Mouse (Mus musculus) layer of hippocampus, postnatal 10 days (tissue): ENCODE results near the gene Il21r. TPM values are rescaled to one million over a fixed set of nuclear protein-coding genes. Genes with fewer than 3 reads are reported as not detected.

Experiments
- DNase-seq, 2 experiments: peaks; one replicate each; pipeline ENCODE4 v3.0.0; 2021; ENCODE audit warnings: low spot score in 2 of 2
- total RNA-seq, 2 experiments: library from RNA; stranded (reverse); gene quantifications; 2 replicates each; pipeline ENCODE4 v1.2.3; 2021

Il21r gene
- total RNA-seq, 2 experiments from 2014 or later = 0.60 to 1.1 TPM

DNA sequence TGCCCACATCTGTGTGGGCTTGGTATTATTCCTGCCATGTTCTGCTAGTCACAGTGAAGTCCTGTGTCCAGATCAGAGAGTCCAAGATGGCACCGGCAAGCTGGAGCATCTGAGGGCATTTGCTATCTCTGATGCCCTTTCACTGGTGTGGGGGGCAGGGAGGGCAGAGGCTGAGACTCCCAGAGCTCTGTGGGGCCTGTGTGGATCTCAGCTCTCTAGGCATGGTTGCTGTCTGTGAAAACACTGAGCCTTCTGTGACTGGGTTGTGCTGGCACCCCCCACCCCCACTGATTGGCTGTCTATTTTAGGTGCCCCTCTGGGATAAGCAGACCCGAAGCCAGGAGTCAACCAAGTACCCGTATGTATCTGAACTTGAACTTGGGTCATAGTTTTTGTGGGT is 28.4 kb upstream of the Il21r start:
- DNase-seq = no peak

DNA sequence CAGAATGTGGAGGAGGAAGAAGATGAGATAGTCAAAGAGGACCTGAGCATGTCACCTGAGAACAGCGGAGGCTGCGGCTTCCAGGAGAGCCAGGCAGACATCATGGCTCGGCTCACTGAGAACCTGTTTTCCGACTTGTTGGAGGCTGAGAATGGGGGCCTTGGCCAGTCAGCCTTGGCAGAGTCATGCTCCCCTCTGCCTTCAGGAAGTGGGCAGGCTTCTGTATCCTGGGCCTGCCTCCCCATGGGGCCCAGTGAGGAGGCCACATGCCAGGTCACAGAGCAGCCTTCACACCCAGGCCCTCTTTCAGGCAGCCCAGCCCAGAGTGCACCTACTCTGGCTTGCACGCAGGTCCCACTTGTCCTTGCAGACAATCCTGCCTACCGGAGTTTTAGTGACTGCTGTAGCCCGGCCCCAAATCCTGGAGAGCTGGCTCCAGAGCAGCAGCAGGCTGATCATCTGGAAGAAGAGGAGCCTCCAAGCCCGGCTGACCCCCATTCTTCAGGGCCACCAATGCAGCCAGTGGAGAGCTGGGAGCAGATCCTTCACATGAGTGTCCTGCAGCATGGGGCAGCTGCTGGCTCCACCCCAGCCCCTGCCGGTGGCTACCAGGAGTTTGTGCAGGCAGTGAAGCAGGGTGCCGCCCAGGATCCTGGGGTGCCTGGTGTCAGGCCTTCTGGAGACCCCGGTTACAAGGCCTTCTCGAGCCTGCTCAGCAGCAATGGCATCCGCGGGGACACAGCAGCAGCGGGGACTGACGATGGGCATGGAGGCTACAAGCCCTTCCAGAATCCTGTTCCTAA is 27.3 kb upstream of the Il21r start:
- no peak for DNase-seq

DNA sequence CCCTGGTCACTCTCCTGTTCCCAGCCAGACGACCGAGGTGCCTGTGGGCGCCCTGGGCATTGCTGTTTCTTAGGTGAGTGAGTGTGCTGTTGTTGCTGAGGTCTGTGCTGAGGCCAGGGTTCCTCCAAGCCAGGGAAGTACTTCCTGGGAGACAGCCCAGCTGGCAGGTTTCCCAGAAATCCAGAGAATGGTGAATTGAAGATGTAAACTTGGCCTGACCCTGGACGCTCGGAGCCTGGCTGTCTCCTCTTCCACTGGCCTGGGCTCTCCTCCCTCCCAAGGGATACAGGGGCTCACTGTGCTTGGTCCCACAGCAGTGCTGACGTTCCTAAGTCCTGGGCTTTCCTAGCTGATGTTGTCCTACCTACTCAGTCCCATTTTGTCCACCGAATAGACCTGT is 26.2 kb upstream of the Il21r start:
- peak; percentile 53 to 60 for DNase-seq

DNA sequence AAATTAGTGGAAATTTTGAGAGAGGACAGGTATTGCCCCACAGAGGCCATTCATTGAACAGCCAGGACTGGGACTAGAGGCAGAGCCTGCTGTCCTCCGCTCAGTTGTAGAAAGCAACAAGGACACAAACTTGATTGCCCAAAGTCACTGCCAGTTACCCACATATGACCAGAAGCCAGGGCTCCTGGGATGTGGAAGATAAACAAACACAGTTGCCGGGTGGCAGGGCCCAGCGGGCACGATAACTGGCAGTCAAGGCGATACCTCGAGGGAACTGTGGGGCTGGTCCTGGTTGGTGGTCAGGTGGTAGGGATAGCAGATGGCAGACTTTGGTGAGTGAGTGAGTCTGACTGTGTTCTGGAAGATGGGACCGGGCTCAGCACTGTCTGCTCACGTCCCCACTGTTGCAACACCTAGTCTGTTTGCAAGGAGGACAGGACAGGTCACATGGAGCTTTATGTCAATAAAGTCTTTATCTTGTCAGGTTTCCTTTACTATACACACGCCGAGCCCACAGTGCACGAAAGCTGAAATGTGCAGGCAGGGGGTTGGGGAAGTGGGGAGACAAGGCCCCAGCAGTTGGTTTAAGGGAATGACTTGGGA is 25.6 kb upstream of the Il21r start:
- DNase-seq = no peak

DNA sequence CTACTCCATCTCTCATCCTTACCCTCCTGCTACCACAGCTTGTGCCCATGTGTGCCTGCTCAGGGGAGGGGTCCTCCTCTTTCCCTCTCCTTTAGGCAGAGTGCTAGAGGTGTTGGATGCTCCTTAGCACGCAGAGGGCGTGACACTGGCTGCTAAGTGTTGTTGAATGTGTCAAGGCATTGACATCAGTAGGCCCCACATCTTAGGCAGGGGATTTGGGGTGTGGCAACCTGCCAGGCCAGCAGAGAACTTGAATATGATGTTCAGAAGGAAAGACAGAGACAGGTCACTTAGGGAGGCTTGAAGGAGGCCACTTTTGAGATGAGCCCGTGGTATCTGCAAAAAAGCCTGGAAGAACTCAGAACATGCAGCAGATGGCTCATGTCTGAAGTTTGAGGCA is 25.1 kb upstream of the Il21r start:
- DNase-seq = no peak

DNA sequence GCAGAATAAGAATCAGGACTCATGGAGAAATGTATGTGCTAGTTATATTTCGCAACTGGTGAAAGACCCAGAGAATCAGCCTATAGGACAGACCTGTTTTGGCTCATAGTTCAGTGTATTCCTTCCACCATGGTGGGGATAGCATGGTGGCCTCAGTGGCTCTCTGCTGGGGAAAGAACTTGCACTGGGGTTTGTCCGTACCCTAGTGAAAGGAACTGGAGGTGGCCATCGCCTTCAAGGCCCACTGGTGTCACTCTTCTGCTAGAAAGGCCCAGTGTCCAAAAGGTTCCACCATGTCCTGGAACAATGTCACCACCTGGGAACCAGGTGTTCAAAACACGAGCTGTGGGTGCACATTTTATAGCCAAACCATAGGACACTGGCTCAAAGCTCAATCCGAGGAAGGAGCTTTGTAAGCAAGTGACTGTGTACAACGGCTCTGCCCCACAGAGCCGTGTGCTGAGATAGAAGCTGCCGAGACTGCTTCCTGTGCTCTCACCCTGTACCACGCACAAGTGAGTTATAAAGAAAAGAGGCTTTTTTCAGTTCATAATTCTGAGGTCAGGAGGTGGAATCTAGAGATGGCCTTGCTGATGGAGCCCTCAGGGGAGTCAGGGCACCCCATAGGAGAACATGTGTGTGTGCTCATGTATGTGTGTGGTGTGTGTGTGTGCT is 23.5 kb upstream of the Il21r start:
- DNase-seq = no peak

DNA sequence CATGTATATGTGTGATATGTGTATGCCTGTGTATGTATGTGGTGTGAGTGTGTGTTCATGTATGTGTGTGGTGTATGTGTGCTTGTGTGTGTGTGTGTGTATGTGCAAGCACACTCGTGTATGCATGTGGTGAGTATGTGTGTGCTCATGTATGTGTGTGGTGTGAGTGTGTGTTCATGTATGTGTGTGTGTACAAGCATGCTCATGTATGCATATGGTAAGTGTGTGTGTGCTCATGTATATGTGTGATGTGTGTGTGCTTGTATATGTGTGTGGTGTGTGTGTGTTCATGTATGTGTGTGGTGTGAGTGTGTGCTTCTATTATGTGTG is 23.0 kb upstream of the Il21r start:
- no peak for DNase-seq

DNA sequence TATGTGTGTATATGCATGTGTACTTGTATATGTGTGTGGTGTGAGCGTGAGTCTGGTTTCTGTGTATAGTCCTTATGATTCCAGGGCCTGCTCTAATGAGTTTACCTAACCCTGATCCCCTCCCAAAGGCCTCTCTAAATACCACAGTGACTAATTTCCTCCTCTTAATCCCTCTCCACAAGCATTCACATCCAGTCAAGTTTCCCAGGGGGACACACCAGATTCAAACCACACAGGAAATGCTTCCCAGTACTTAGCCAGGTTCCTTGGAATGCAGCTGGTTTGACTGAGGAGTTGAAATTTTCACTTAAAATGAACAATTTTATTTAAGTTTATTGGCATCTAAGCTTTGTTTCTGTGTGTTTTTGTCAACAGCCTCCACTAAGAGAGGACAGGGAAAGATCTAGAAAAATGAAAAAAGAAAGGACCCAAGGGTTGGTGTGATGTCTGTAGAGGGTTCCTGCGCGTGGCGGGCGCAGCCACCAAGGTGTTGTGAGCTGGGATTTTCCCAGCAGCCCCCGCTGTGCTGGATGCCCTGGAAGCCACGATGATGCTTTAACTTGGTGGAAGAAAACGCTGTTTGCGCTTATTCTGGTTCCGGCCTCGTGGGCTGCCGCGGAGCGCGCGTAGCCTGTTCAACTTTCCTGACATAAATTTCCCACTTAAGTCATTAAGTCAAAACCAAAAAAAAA is 22.5 kb upstream of the Il21r start:
- no peak for DNase-seq

DNA sequence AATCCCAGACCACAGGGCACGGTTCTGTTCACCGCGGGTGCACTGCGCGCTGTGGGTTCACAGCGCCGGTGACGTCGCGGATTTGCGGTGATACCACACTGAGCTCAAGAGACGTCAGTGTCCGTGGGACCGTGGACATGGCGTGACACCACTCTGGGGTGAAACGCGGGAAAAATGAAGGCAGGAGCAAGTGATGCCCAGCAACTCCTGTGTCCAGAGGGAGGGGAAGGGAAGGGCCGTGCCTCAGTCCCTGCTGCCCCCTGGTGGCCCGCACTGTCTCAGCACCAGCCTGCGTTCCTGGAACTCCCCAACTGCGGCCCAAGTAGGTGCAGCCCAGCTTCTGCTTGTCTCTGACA is 21.9 kb upstream of the Il21r start:
- DNase-seq = peak; percentile 92 to 94

DNA sequence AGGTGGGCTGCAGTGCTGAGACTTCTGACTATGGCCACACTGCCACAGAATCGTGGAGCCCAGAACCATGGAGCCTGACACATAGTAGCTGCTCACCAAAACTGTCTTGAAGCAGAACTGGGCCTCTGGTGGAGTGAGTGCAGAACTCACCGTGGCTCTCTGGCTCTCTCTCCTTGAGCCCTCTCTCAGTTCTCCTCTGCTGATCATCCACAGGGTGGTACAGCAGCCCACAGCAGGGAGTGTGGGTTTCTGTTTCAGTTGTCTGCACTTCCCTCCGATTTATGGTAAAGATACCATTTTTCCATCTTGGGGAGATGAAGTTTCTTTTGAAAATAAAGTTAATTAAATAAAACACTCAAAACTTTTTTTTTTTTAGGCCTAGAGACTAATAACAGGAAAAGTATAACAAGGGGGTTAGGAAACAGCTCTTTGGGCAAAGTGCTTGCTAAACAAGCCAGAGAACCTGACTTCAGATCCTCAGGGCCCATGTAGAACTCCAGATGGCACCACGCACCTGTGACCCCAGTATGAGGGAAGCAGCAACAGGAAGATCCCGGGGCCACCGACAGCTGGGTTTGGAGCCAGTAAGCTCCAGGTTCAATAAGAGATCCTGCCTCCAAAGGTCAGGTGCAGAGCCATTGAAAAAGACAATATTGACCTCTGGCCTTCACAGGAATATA is 19.8 kb upstream of the Il21r start:
- no peak for DNase-seq

DNA sequence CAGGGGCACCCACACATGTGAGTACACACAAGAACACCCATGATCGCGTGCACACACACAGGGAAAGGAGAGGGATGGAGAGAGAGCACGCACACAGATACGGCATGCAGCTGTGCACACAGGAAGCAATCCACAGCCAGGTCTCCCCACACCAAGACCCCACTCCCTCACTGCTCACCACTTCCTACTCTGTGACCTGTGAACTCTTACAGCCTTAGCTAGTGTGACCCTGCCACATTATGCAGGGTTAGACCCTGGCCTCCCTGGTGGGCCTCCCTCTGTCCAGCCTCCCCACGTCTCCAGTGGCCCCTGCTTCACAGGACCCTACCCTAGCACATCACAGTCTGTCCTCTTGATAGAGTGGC is 19.2 kb upstream of the Il21r start:
- no peak for DNase-seq

DNA sequence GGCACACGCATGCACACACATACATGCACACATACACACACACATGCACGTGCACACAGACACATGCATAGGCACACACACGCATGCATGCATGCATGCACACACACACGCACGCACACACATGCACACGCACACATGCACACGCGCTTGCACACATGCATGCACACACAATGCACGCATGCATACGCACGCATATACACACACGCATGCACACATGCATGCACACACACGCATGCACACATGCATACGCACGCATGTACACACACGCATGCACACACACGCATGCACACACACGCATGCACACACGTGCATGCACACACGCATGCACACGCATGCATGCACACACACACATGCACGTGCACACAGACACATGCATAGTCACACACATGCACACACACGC is 16.9 kb upstream of the Il21r start:
- DNase-seq = no peak

DNA sequence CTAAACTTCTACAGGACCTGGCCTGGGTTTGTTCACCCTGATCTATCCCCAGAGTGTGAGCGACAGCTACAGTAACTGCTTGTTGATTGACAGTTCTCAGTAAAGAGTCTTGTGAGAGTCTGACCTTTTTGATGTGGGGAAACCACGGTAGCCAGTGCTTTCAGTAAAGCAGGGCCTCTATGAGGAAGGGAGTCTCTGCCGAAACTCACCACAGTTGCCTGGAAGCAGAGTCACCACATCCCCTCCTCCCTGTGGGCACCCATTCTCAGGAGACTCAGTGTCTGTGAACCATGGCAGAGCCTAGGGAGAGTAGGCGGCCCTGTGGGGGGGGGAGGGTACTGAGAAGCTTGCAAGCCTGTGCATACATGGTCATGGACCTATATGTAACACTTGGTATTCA is 14.5 kb upstream of the Il21r start:
- no peak for DNase-seq

DNA sequence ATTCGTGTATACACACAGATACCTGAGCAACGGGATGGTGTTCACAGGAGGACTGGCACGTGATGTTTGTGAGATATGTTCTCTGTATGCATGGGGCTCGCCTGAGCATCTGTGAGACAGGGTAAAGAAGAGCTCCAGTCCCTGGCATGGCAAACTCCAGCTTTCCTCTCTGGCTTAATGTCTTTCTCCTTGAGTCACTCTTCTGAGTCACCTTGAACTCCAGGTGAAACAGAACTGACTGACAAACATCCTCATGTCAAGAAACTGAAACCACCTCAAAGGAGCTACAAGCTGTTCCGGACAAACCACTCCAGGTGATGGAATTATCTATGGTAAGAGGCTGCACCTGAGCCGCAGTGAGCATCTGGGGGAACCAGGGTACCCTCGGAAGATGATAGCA is 13.3 kb upstream of the Il21r start:
- no peak for DNase-seq

DNA sequence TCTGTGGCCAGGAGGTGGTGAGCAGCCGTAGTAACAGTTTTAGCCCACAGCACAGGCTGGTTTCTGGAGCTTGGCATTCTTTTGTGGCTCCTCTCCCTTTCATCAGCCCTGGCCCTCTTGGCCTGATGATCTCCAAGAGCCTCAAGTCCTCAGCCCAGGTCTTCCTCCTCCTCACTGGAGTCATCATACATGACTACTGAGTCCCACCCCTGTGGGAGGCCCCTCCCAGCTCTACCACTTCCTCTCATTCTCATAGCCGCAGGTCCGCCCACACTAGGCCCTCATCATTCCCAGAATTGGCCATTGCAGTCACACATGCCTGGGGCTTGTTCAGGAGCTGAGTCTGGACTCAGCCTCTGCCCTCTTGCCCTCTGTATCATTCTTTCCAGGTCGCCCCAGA is 9.4 kb upstream of the Il21r start:
- no peak for DNase-seq

DNA sequence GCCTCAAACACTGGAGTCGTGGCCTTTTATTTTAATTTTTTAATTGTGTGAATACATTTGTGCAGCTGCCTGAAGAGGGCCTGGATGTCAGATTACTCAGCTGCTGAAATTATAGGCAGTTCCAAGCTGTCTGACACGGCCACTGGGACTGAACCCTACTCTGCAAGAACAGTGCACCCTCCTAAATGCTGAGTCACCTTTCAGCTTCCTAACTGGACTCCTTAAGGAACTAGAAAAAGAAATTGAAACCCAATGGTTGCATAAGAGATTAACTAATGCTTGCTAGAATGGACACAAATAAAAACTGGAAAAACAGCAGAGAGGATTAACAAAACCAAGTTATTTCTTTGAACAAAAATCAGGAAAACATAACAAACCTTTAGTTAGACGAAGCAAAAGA is 6.8 kb upstream of the Il21r start:
- DNase-seq = no peak

DNA sequence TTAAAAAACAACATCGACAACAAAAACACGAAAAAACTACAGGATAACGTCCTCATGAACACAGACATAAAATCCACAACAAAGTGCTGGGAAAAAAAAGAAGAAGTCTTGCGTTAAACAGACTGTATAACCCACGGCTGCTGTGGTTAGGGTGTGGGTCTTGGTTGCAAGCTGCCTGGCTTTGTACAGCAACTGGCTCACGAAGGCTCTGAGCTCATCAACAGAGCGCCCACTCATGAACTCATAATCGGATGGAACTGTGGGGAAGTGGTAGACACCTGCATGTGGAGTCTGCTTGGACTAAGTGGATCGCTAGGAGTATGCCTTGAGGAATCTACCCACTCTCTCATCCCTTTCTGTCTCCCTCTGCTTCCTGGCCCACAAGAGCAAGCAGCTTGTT is 6.1 kb upstream of the Il21r start:
- DNase-seq = no peak

DNA sequence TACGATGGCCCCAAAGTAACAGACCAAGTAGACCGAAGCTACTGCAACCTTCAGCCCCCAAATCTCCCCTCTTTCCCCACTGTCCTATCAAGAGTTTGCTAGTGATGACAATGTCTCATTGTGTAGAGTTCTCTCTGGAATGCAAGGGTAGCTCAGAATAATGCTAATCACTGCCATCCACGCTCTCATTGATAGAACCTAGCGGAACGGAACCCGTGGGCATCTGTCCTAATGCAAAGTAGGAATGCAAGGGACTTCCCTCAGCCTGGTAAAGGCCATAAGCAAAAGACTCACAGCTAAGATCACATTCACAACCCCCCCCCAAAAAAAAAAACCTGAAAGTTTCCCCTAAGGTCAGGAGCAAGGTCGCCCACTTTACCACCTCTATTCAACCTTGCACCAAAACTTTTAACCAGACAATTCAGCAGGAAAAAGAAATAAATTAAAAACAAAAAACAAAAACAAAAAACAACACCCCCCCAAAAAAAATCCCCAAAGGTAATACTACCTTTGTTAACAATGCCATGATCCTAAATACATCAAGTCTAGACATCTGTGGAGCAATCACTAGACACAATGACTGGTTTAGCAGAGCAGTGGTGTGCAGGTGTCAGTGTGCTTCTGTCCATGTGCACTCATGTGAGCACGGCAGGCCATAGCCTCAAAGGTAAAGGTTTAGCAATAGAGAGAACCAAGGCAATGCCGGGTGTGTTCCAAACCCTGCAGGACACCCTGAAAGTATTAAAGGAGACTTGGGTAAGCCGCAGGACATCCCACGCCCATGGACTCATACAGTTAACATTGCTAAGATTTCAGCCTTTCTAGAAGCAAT is 5.5 kb upstream of the Il21r start:
- no peak for DNase-seq

DNA sequence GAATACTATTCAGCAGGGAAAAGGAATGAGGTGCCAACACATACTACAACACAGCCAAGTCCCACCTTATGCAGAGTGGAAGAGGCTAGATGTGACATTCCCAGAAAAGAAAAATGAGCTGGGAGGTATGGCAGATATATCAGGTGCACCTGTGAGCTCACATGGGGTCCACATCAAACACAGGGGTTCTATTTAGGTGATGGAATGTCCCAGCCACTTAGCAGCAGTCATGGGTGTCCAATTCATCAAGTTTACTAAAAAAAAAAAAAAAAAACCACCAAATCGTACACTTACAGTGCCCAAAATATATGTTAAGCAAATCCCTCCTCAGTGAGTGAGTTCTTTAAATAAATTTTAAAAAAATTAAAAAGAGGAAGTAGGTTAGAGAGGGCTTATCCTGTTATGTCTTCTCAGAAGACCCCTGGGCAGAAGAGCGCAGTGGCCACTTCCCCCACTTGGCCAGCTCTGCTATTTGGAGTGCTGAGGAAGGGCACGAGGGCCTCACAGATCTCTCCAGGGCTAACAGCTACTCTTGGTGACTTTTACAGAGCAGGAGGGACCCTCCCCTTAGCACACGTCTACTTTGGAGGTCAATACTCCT is 3.8 kb upstream of the Il21r start:
- DNase-seq = no peak

DNA sequence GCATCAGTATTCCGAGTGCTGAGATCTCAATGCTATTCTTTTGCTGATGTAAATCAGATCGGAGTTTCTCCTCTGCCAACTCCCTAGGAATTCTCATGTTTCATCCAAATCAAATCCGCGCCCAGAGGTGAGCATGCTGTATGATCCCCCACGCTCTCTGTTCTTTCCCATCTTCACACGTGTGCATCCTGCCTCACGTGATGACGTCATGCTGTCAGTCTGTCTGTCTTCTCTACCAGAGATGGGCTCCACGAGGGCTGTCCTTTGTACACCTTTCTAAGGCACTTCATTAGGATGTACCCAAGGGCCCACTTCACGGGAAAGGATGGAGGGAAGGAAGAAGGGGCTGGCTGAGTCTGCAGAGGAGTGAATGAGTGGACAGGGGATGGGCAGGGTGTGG is 3.1 kb upstream of the Il21r start:
- DNase-seq = no peak
